Mouse (Mus musculus): ENCODE measurements around the gene Pdcd4.

GRCm38 (mm10) chr19:53889555-53889954, 2.5 kb upstream of the Pdcd4 start:
- TF ChIP-seq CTCF (IDR thresholded peaks at IDR 0.05; ENCODE audit: low read depth, low read length) (no peak), POLR2A (IDR thresholded peaks at IDR 0.05; ENCODE audit: insufficient read depth, low read length) (no peak)

Measured in ES-Bruce4 (cell line).